Mouse (Mus musculus): Measurements from ENCODE around the gene Slc5a8. TPM values are rescaled to one million over a fixed set of nuclear protein-coding genes. Genes with fewer than 3 reads are reported as not detected.

Gene Slc5a8
- polyA plus RNA-seq, 1 experiment, result not detected

GRCm38 (mm10) chr10:88950297-88950653 is 64.5 kb downstream of the Slc5a8 start:
- WGBS, result 76% methylated on average over 4 of the region's 4 CpGs
- Histone ChIP-seq H3K4me1 (ENCODE audit: control insufficient read depth, insufficient read depth, low read length) (no peaks in the 10 kb centered on the region), H3K27ac (ENCODE audit: insufficient read depth, low read depth, low read length) (no peak overlapping the region), H3K4me3 (ENCODE audit: insufficient read depth, low read depth, low read length) (no peak overlapping the region)
- TF ChIP-seq POLR2A (IDR thresholded peaks at IDR 0.05; ENCODE audit: insufficient read depth, low read depth, low read length) (no peak), CTCF (IDR thresholded peaks at IDR 0.05; ENCODE audit: insufficient read depth, low read depth, low read length) (no peak)

- peaks cover 4% of the 10 kb centered on the region; the same call in 1 of the 2 replicates for H3K4me1 ChIP-seq (ENCODE audit: control insufficient read depth, insufficient read depth, low read length)
- no peak for TF ChIP-seq POLR2A (IDR thresholded peaks at IDR 0.05; ENCODE audit: insufficient read depth, low read depth, low read length)
- no peak for TF ChIP-seq CTCF (IDR thresholded peaks at IDR 0.05; ENCODE audit: insufficient read depth, low read depth, low read length)
- no peak overlapping the region for H3K4me3 ChIP-seq (ENCODE audit: insufficient read depth, low read depth, low read length)
- WGBS, result 41% methylated on average over 5 of the region's 5 CpGs
- 0 out of 2 replicates have a peak overlapping the region, but pooled peaks have one; percentile 9 for H3K27ac ChIP-seq (ENCODE audit: insufficient read depth, low read depth, low read length)
These were observed 75.0 kb downstream of the Slc5a8 start for GRCm38 (mm10) chr10:88960791-88961190.

GRCm38 (mm10) chr10:88968586-88968985 is 82.8 kb downstream of the Slc5a8 start:
- Histone ChIP-seq H3K4me3 (ENCODE audit: insufficient read depth, low read depth, low read length) (no peak overlapping the region), H3K27ac (ENCODE audit: insufficient read depth, low read depth, low read length) (no peak overlapping the region), H3K4me1 (ENCODE audit: control insufficient read depth, insufficient read depth, low read length) (no peaks in the 10 kb centered on the region)
- WGBS, result 97% methylated on average over 5 of the region's 5 CpGs
- TF ChIP-seq POLR2A (IDR thresholded peaks at IDR 0.05; ENCODE audit: insufficient read depth, low read depth, low read length) (no peak), CTCF (IDR thresholded peaks at IDR 0.05; ENCODE audit: insufficient read depth, low read depth, low read length) (no peak)

GRCm38 (mm10) chr10:88970951-88971725 is 85.3 kb downstream of the Slc5a8 start:
- H3K4me3 ChIP-seq (ENCODE audit: insufficient read depth, low read depth, low read length), result no peak overlapping the region
- H3K4me1 ChIP-seq (ENCODE audit: control insufficient read depth, insufficient read depth, low read length), result no peaks in the 10 kb centered on the region
- 83% methylated on average over 7 of the region's 7 CpGs for WGBS
- TF ChIP-seq CTCF (IDR thresholded peaks at IDR 0.05; ENCODE audit: insufficient read depth, low read depth, low read length), result no peak
- no peak for TF ChIP-seq POLR2A (IDR thresholded peaks at IDR 0.05; ENCODE audit: insufficient read depth, low read depth, low read length)
- no peak overlapping the region for H3K27ac ChIP-seq (ENCODE audit: insufficient read depth, low read depth, low read length)

GRCm38 (mm10) chr10:88978932-88979331 is 93.1 kb downstream of the Slc5a8 start:
- TF ChIP-seq POLR2A (IDR thresholded peaks at IDR 0.05; ENCODE audit: insufficient read depth, low read depth, low read length) (no peak), CTCF (IDR thresholded peaks at IDR 0.05; ENCODE audit: insufficient read depth, low read depth, low read length) (no peak)
- no peak overlapping the region for H3K4me3 ChIP-seq (ENCODE audit: insufficient read depth, low read depth, low read length)
- WGBS, result 74% methylated on average over 6 of the region's 6 CpGs
- no peak overlapping the region for H3K27ac ChIP-seq (ENCODE audit: insufficient read depth, low read depth, low read length)
- H3K4me1 ChIP-seq (ENCODE audit: control insufficient read depth, insufficient read depth, low read length), result no peaks in the 10 kb centered on the region

Other genes starting within 250 kb of the Slc5a8 start
- not detected in 2 replicates for gene Spic, start 201.0 kb upstream of the Slc5a8 start, polyA plus RNA-seq (2012; ENCODE audit: insufficient read depth, insufficient read length, low replicate concordance, missing spikeins)
- not detected in 2 replicates for gene Arl1, start 155.1 kb upstream of the Slc5a8 start, polyA plus RNA-seq (2012; ENCODE audit: insufficient read depth, insufficient read length, low replicate concordance, missing spikeins)
- gene Utp20, start 59.2 kb upstream of the Slc5a8 start, polyA plus RNA-seq (2012; ENCODE audit: insufficient read depth, insufficient read length, low replicate concordance, missing spikeins), result not detected in 2 replicates